Mouse (Mus musculus) Patski (cell line): ENCODE measurements around the gene Triap1. TPM values are rescaled to one million over a fixed set of nuclear protein-coding genes. Genes with fewer than 3 reads are reported as not detected.
"Not testable (repeated sequence)": the region's sequence is repeated elsewhere in the genome, so short reads cannot be mapped to it uniquely, and the experiment has no call there.

Source experiments
- ATAC-seq: fragments of 100-300 bp; one replicate; pipeline ENCODE4 v1.8.0; 2021
- CTCF ChIA-PET: fragments of 350-600 bp; sonication (Branson Sonifier 250); formaldehyde crosslinking; loops from one replicate; lab custom pipeline; 2022; ENCODE audit warnings: inconsistent platforms; lab: Charles Lee
- POLR2A ChIA-PET: fragments of 350-600 bp; sonication (Branson Sonifier 250); formaldehyde crosslinking; loops from one replicate; lab custom pipeline; 2022; ENCODE audit warnings: antibody characterized with exemption, inconsistent platforms; lab: Charles Lee
- DNase-seq: peaks from one replicate; pipeline ENCODE4 v3.0.0-alpha.2; 2011; ENCODE audit warnings: low read depth, low spot score
- H3K27me3 ChIP-seq: fragments of 371-371 bp; one replicate; pipeline ENCODE4 v1.5.1; 2021
- CTCF ChIP-seq: fragments of 100-300 bp; IDR thresholded peaks from one replicate; pipeline ENCODE4 v1.5.1; 2021
- in situ Hi-C: fragments of 300-500 bp; cut with MboI; formaldehyde crosslinking; loops from 3 replicates; pipeline ENCODE4 v1.11.1; 2018; ENCODE audit warnings: low pct_unique_long_range_greater_than_20kb, mixed read lengths
- polyA plus RNA-seq: library from polyadenylated mRNA; unstranded; gene quantifications from one replicate; pipeline ENCODE4 v1.2.3, GENCODE M21; 2021

Gene Triap1
- 46.1 TPM for polyA plus RNA-seq

DNA sequence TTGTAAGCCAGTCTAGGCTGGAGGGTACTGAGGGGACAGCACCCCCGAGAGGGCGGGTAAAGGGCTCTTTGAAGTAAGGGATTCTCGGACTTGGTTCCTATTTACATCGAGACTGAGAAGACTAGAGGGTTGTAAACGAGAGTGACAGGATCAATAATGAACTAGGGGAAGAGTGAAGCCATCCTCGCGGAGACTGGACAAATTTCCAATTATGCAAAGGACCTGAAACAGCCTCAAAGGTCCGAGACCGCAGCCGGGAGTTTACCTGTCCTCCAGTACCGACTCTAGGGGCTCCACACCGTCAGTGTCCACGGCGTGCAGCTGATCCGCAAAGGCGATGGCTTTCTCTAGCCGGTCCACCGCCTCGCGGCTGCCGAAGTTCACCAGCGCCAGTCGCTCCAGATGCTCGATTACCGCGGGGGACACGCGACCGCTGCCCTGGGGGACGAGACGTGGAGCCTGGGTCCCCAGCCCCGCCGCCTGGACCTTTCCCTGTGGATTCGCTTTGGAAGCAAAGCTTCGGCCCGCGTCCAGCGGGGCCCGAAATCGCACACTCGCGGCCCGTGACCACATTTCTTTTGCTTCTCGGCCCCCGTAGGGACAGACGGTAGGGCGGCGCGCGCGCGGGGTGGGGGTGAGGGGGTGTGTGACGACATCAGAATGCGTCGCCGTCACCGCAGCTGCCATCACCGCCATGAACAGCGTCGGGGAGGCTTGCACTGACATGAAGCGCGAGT is at the start of gene Triap1, which contains the start of gene Gatc:
Gene Triap1 (plus strand): TSS at position 649 of the 737 bp plus-strand sequence.
Gene Gatc (minus strand): TSS at position 602 of the 737 bp plus-strand sequence.
- no peak for TF ChIP-seq CTCF
- in situ Hi-C loops, result loop anchor here (10.0 kb wide), 1 partner anchor 336 kb away; no protein-coding TSS in a partner anchor
- DNase-seq (peak; percentile 33), ATAC-seq (peak; percentile 40)
- no peaks in the 10 kb centered on the region for H3K27me3 ChIP-seq
- ChIA-PET POLR2A (interaction anchor here (0.6 to 1.3 kb wide), 7 partner anchors 11 to 1252 kb away, joined by 3 to 7 read pairs (median 4); partner anchors contain the start of genes Rnf10 and Srsf9), CTCF (interaction anchor here (0.9 to 1.5 kb wide), 2 partner anchors 11 to 23 kb away, joined by 3 read pairs; no protein-coding TSS in a partner anchor)

DNA sequence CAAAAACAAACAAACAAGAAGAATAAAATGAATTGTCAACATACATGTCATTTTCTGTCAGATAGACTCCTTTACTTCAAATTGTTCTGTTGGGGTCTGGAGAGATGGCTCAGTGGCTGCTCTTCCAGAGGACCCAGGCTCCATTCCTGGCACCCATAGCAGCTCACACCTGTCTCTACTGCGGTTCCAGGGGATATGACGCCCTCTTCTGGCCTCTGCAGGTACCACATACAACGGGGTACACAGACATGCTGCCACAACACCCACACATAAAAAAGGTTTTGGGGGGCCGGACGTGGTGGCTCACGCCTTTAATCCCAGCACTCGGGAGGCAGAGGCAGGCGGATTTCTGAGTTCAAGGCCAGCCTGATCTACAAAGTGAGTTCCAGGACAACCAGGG is 46.9 kb upstream of the Triap1 start:
- in situ Hi-C loops, result no loop called here
- ChIA-PET POLR2A (interaction anchor here (0.6 kb wide), 1 partner anchor 13 kb away, joined by 4 read pairs; no protein-coding TSS in a partner anchor), CTCF (interaction anchor here (1.0 to 1.4 kb wide), 3 partner anchors 19 to 26 kb away, joined by 3 to 4 read pairs (median 4); partner anchors contain the start of gene Rnf10)
- DNase-seq (no peak), ATAC-seq (no peak)
- TF ChIP-seq CTCF, result no peak
- no peaks in the 10 kb centered on the region for H3K27me3 ChIP-seq

DNA sequence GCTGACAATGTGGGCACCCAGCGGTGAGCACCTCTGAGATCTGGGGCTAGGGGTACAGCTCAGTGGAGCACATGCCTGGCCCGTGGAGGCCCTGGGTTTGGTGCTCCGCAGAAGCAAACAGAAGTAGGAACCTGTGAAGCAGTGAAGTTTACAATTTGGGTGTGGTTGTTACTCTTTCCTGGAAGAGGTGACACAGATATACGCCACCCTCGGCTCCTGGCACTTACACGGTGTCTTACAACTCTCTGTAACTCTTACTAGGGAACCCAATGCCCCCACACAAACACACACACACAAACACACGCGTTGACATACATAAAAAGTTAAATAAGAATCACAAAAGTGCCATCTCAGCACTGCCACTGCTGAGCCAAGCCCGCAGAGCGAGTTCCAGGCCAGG is 44.7 kb upstream of the Triap1 start:
- H3K27me3 ChIP-seq, result no peaks in the 10 kb centered on the region
- ChIA-PET POLR2A (no interaction called here), CTCF (interaction anchor here (0.6 to 3.2 kb wide), 3 partner anchors 21 to 35 kb away, joined by 3 to 13 read pairs (median 3); no protein-coding TSS in a partner anchor)
- in situ Hi-C loops, result no loop called here
- no peak for ATAC-seq
- no peak for TF ChIP-seq CTCF
- DNase-seq, result no peak

DNA sequence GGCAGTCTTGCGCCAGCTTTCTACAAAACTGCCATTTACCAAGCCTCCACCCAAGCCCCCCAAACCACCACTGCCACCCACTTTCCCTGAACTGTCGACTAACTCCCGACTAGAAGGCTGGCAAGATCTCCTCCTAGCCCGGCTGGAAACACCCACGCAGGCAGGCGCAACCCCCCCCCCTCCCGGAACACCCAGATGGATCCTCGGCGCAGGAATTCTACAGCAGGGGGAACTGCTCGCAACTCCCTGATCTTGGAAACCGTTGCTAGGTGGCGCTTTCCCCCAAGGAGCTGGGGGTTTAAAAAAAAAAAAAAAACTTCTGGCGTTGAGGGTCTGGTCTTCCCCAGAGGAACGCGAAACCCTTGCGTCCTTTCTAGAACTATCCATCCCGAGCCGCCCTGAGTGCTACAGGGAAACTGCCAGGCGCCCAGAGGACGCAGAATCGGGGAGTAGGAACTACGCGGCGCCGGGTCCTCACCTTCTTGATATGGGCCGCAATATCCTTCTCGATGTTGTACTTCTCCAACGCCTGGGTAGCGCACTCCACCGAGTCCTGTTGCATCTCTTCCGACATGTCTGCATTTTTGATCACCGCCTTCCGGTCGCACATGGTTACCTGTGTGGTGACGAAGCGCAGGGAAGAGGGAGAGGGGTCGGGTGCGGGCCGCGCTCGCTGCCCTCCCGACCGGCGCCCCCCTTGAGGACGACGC is 40.8 kb upstream of the Triap1 start:
- no peak for TF ChIP-seq CTCF
- ChIA-PET POLR2A (interaction anchor here (0.6 to 3.0 kb wide), 15 partner anchors 12 to 264 kb away, joined by 3 to 14 read pairs (median 4); partner anchors contain the start of genes Gatc and Triap1), CTCF (no interaction called here)
- ATAC-seq (peak; percentile 6), DNase-seq (no peak)
- no peaks in the 10 kb centered on the region for H3K27me3 ChIP-seq
- in situ Hi-C loops, result no loop called here

DNA sequence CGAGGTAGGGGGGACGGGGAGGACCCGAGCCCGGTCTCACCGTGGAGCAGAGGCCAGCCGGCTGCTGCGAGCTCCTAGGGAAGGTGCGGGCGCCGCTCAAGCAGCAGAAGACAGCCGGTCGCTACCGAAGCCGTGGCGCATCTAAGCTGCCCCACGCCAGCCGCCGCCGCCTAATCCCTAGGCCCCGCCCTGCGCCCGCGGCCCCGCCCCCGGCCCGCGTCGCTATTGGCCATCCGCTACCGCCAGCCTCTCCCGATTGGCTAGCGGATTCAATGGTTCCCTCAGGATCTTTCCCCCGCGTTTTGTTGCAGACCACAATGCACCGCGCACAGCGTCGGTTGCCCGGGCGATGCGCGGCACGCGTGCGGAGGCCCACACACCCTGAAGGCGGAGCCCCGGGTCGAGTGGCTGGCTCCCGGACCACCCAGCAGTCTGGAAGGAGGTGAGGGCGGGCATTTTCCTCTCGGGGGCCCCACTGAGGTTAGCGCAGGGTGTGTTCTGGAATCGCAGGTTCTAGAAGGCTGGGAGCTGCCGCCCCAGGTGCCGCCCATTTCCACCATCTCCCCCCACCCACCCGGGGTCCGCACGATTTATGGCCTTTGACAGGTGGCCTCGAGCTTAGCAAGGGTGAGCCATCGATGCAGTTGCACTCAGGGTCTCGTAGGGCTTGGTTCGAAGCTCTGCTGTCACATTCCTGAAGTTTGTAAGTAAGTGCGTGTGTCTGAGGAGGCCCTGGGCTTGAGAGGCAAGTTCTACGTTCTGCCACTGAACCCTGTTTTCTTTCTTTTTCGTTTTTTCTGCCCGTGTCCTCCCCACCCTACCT is 40.0 kb upstream of the Triap1 start, which contains the start of gene Dynll1:
Gene Dynll1 (minus strand): TSS at position 208 of the 823 bp plus-strand sequence.
- ChIA-PET CTCF (interaction anchor here (0.6 kb wide), 1 partner anchor 19 kb away, joined by 3 read pairs; no protein-coding TSS in a partner anchor), POLR2A (interaction anchor here (0.6 to 3.0 kb wide), 13 partner anchors 11 to 140 kb away, joined by 3 to 14 read pairs (median 4); partner anchors contain the start of genes Gatc, Rnf10 and Triap1)
- ATAC-seq (peak; percentile 93), DNase-seq (peak; percentile 99)
- no peaks in the 10 kb centered on the region for H3K27me3 ChIP-seq
- in situ Hi-C loops, result no loop called here
- TF ChIP-seq CTCF, result no peak

DNA sequence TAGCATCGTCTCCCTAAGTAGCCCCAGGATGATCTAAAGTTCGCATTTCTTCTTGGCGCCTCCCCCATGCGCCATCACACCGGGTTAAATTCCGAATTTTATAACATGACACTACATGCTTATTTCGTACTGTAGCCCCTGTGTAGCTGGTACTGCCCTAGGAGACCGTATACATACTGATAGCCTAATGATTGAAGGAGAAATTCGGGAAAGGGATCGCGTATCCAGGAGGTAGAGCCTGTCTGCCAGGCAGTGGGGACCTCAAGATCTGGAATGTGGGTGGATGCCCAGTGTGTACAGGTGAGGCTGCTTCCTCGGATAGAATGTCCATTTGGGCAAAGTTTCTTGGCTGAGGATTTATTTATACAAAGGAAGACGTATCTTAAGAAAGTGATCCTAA is 39.4 kb upstream of the Triap1 start:
- ChIA-PET POLR2A (interaction anchor here (0.6 to 2.6 kb wide), 6 partner anchors 11 to 42 kb away, joined by 3 to 11 read pairs (median 4); no protein-coding TSS in a partner anchor), CTCF (no interaction called here)
- DNase-seq (no peak), ATAC-seq (no peak)
- no peak for TF ChIP-seq CTCF
- in situ Hi-C loops, result no loop called here
- H3K27me3 ChIP-seq, result no peaks in the 10 kb centered on the region

DNA sequence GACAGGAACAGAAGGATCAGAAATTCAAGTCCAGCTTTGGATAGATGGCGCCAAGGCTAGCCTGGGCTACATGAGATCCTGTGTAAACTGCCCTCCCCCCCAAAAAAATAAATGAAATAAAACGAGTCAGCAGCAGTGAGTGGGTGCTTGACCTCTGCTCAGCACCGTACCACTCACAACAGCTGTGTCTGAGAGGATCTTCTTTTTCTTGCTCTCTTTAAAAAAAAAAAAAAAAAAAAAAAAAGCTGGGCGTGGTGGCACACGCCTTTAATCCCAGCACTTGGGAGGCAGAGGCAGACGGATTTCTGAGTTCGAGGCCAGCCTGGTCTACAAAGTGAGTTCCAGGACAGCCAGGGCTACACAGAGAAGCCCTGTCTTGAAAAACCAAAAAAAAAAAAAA is 38.8 kb upstream of the Triap1 start:
- ATAC-seq, H3K27me3 ChIP-seq, in situ Hi-C loops, CTCF ChIA-PET, DNase-seq: not testable (repeated sequence)
- POLR2A ChIA-PET, result interaction anchor here (1.0 to 2.6 kb wide), 3 partner anchors 10 to 28 kb away, joined by 3 to 11 read pairs (median 4); partner anchors contain the start of gene Srsf9

DNA sequence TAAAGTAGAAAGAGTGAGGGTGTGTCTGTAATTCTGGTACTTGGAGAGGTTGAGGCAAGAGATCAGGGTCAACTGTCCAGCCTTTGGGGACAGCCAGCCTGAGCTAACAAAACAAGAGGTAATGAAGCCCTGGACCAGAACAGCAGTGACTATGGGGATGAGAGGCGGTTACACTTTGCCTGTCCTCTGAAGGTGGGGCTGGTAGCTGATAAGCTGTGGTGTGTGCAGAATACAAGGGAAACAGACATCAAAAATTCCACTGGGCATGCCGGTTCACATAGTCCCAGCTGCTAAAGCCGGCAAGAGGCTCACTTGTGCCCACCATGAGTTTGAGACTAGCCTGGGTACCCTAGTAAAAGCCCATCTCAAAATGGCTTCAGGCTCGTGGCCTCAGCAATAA is 28.7 kb upstream of the Triap1 start:
- POLR2A ChIA-PET, result interaction anchor here (0.8 to 2.8 kb wide), 2 partner anchors 11 to 16 kb away, joined by 5 to 11 read pairs; partner anchors contain the start of gene Dynll1
- CTCF ChIA-PET, result interaction anchor here (1.3 kb wide), 1 partner anchor 22 kb away, joined by 4 read pairs; no protein-coding TSS in a partner anchor
- TF ChIP-seq CTCF, result no peak
- ATAC-seq, result no peak
- in situ Hi-C loops, result no loop called here
- DNase-seq, result no peak
- no peaks in the 10 kb centered on the region for H3K27me3 ChIP-seq
